Mouse (Mus musculus) ES-Bruce4 (cell line): ENCODE results near the gene Rilpl1.

ENCODE experiments used
- CTCF ChIP-seq: IDR thresholded peaks from one replicate; pipeline ENCODE4 v1.8.1; 2011; ENCODE audit warnings: low read depth, low read length
- EP300 ChIP-seq: IDR thresholded peaks from 2 replicates; pipeline ENCODE4 v1.6.1; 2011; ENCODE audit warnings: low read depth, low read length; ENCODE audit not compliant: insufficient read depth
- POLR2A ChIP-seq: IDR thresholded peaks from one replicate; pipeline ENCODE4 v1.8.1; 2011; ENCODE audit warnings: low read length; ENCODE audit not compliant: insufficient read depth

DNA sequence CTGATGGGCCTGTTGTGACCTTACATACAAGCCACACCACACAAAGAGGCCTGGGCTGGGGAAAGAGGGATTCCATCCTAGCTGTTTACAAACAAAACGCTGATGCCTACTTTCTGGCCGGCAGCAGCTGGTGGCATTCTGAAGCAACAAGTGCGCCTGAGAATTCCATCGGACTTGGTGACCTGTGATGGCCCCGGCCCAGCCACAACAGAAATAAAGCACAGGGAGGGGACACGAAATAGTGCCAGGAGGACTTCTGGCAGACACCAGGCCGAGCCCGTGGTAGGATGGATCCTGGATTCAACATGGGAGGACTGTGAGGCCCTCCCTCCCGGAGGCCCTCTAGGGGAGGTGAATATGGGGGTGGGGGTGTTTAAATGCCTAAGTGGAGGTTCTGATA lies 2.4 kb downstream of the Rilpl1 start:
- no peak for TF ChIP-seq CTCF
- TF ChIP-seq POLR2A: no peak
- no peak for TF ChIP-seq EP300
